Mouse (Mus musculus) heart, postnatal 0 days (tissue): ENCODE measurements at regions not wholly inside any gene's neighbourhood (a gene's known extent, or its start where the extent isn't known, plus 50 kb on each side); places are given as distances from the start of the nearest gene placed in this dataset.

ENCODE experiments used
- CTCF ChIP-seq: IDR thresholded peaks from 2 replicates; pipeline ENCODE4 v1.5.1; 2016; ENCODE audit warnings: antibody characterized with exemption, control low read depth, low read depth
- EP300 ChIP-seq: IDR thresholded peaks from 2 replicates; pipeline ENCODE4 v1.6.1; 2016; ENCODE audit warnings: antibody characterized with exemption, low read depth

DNA sequence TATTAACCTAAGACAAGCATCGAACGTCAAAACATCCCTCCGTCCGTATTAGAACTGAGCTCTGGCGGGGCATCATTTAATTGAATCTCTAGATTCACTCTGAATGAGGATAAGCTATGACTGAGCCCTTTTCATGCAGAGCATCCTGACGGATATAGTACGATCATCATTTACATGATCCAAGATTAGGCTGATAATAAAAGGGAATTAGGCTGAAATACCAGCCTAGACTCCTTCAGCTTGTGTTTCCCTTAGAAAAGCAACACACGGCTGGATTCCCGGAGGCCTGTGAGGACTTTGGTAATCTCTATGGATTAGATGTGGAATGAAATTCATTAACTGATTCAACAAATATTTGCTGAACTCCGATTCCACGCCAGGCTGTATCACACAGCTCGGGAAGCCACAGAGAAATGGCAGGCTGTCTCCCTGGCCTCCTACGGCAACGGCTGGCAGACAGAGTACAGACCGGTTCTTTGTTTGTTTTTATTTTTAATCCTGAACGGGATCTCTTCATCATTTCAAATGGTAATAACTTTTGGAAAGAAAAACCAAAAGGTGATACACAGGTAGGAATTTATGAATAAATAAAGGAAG is 62.3 kb upstream of the Rap1b start:
- no peak for TF ChIP-seq CTCF
- no peak for TF ChIP-seq EP300
